Mouse (Mus musculus): ENCODE results near the gene Arhgap24.

DNA sequence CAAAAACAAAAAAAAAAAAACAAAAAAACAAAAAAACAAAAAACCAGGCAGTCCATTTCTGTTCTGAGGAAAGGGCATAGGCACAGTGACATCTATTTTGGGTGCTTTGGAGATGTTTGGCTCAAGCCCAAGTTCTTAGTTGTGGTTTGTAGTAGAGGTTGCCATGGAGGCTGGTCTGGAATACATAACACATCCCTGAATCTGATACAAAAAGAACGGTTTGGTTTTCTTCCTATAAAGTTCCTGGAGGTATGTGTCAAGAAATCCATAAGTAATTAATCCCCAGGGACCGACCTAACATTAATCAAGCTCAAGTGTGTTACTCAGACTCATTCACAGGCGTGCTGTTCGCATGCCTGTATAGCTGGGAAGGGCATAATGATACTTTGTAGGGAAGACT lies 245.8 kb downstream of the Arhgap24 start:
- no peak for TF ChIP-seq TAL1 (IDR thresholded peaks at IDR 0.05; ENCODE audit: low read length)
- no peak for TF ChIP-seq GATA1 (IDR thresholded peaks at IDR 0.05; ENCODE audit: low read length)

Data from erythroblast, embryonic 14.5 days (primary cell).